Mouse (Mus musculus) ES-E14 (cell line): ENCODE results near the gene Mapk1.

Experiments
- CHD2 ChIP-seq: IDR thresholded peaks from 2 replicates; pipeline ENCODE4 v1.6.1; 2014; ENCODE audit warnings: mild to moderate bottlenecking, low read depth, low read length, inconsistent platforms
- HCFC1 ChIP-seq: IDR thresholded peaks from 2 replicates; pipeline ENCODE4 v1.6.1; 2012; ENCODE audit warnings: low read length, inconsistent platforms, borderline replicate concordance; ENCODE audit not compliant: insufficient read depth
- ZNF384 ChIP-seq: IDR thresholded peaks from 2 replicates; pipeline ENCODE4 v1.6.1; 2012; ENCODE audit warnings: low read depth, low read length, inconsistent platforms

DNA sequence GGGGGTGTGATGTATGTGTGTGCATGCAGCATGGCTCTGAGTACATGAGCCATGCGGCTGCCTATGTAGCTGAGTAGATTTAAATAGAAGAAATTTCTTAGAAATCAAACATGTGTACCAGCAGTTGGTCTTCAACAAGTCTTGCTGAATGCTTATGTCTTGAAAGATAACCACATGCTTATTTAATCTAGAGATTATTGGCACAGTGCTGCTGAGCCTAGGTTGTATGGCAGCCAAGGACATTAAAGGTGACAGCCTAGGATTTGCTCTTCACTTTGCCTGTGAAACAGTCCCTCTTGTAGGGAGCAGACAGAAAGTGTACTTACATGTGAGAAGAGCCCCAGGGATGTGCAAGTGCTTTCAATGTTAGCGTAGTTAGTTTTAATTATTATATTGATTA is 42.1 kb upstream of the Mapk1 start:
- TF ChIP-seq ZNF384, result no peak
- no peak for TF ChIP-seq CHD2
- no peak for TF ChIP-seq HCFC1
